Mouse (Mus musculus): Measurements from ENCODE around the gene Olfr1045. TPM values are rescaled to one million over a fixed set of nuclear protein-coding genes. Genes with fewer than 3 reads are reported as not detected.
"Not testable (repeated sequence)": the region's sequence is repeated elsewhere in the genome, so short reads cannot be mapped to it uniquely, and the experiment has no call there.

Gene Olfr1045
- polyA plus RNA-seq (2016; fragmentation: Nextera tagmentation; extraction: Ambion mirVana) = not detected in 2 replicates

- no peak for ATAC-seq
- H3K36me3 ChIP-seq = no peaks in the 10 kb centered on the region
Measured at GRCm38 (mm10) chr2:86202909-86203308, at the start of gene Olfr1045. TSS of gene Olfr1045 (minus strand) at chr2:86203009.

GRCm38 (mm10) chr2:86240189-86240588 is 37.4 kb upstream of the Olfr1045 start, which contains the start of gene Olfr1048:
TSS of gene Olfr1048 (minus strand) at chr2:86240289.
- no peak within 1 kb of the TSS for H3K9ac ChIP-seq
- H3K9me3 ChIP-seq (replicated peaks) = no peaks in the 10 kb centered on the region
- H3K27ac ChIP-seq = no peak within 1 kb of the TSS
- ATAC-seq = no peak
- no peaks in the 10 kb centered on the region for H3K36me3 ChIP-seq
- no peak within 1 kb of the TSS for H3K4me3 ChIP-seq
- no peaks in the 10 kb centered on the region for H3K27me3 ChIP-seq (replicated peaks)
- no peak within 1 kb of the TSS for H3K4me2 ChIP-seq
- H3K4me1 ChIP-seq = no peaks in the 10 kb centered on the region

More at GRCm38 (mm10) chr2:86202909-86203308, at the start of gene Olfr1045:
- Histone ChIP-seq H3K4me1 (no peaks in the 10 kb centered on the region), H3K9me3 (replicated peaks) (no peaks in the 10 kb centered on the region), H3K27ac (no peak within 1 kb of the TSS), H3K4me2 (no peak within 1 kb of the TSS), H3K9ac (no peak within 1 kb of the TSS), H3K27me3 (replicated peaks) (no peaks in the 10 kb centered on the region), H3K4me3 (no peak within 1 kb of the TSS)

GRCm38 (mm10) chr2:86231301-86231700 is 28.5 kb upstream of the Olfr1045 start, which contains the start of gene Olfr1047:
TSS of gene Olfr1047 (minus strand) at chr2:86231401.
- Histone ChIP-seq H3K4me1 (no peaks in the 10 kb centered on the region), H3K27me3 (replicated peaks) (no peaks in the 10 kb centered on the region), H3K27ac (no peak within 1 kb of the TSS), H3K4me3 (no peak within 1 kb of the TSS), H3K9me3 (replicated peaks) (no peaks in the 10 kb centered on the region), H3K36me3 (no peaks in the 10 kb centered on the region), H3K4me2 (no peak within 1 kb of the TSS), H3K9ac (no peak within 1 kb of the TSS)
- 69% methylated on average over 1 of the region's 1 CpGs for WGBS (ENCODE audit: insufficient replicate concordance)
- no peak for ATAC-seq

- Histone ChIP-seq H3K36me3 (no peaks in the 10 kb centered on the region), H3K27me3 (replicated peaks) (no peaks in the 10 kb centered on the region), H3K27ac (no peak within 1 kb of the TSS), H3K9me3 (replicated peaks) (no peaks in the 10 kb centered on the region), H3K9ac (no peak within 1 kb of the TSS), H3K4me2 (no peak within 1 kb of the TSS), H3K4me3 (no peak within 1 kb of the TSS), H3K4me1 (no peaks in the 10 kb centered on the region)
- ATAC-seq = no peak
- 38% methylated on average over 2 of the region's 2 CpGs for WGBS (ENCODE audit: insufficient replicate concordance)
Measured at GRCm38 (mm10) chr2:86219214-86219613, 16.4 kb upstream of the Olfr1045 start, which contains the start of gene Olfr1046. TSS of gene Olfr1046 (minus strand) at chr2:86219314.

GRCm38 (mm10) chr2:86195863-86196262 is 6.9 kb downstream of the Olfr1045 start:
- Histone ChIP-seq H3K27ac (no peak overlapping the region), H3K27me3 (replicated peaks) (no peaks in the 10 kb centered on the region), H3K9ac (no peak overlapping the region), H3K4me2 (no peak overlapping the region), H3K36me3 (no peaks in the 10 kb centered on the region), H3K4me3 (no peak overlapping the region), H3K4me1 (no peaks in the 10 kb centered on the region), H3K9me3 (replicated peaks) (no peaks in the 10 kb centered on the region; the same call in 1 of the 2 replicates)
- ATAC-seq = no peak
- 38% methylated on average over 1 of the region's 1 CpGs for WGBS (ENCODE audit: insufficient replicate concordance)

- H3K27ac ChIP-seq = no peak within 1 kb of the TSS
- no peaks in the 10 kb centered on the region for H3K4me1 ChIP-seq
- H3K9me3 ChIP-seq (replicated peaks) = no peaks in the 10 kb centered on the region
- no peaks in the 10 kb centered on the region for H3K36me3 ChIP-seq
- H3K9ac ChIP-seq = no peak within 1 kb of the TSS
- no peak for ATAC-seq
- no peaks in the 10 kb centered on the region for H3K27me3 ChIP-seq (replicated peaks)
- H3K4me2 ChIP-seq = no peak within 1 kb of the TSS
- H3K4me3 ChIP-seq = no peak within 1 kb of the TSS
Measured at GRCm38 (mm10) chr2:86185583-86185982, 17.2 kb downstream of the Olfr1045 start, which contains the start of gene Olfr52. TSS of gene Olfr52 (minus strand) at chr2:86185683.

GRCm38 (mm10) chr2:86179950-86180349 is 22.9 kb downstream of the Olfr1045 start:
- 62% methylated on average over 3 of the region's 3 CpGs for WGBS (ENCODE audit: insufficient replicate concordance)
- Histone ChIP-seq H3K27me3 (replicated peaks) (no peaks in the 10 kb centered on the region), H3K4me3 (no peak overlapping the region), H3K4me1 (no peaks in the 10 kb centered on the region), H3K9me3 (replicated peaks) (no peaks in the 10 kb centered on the region), H3K9ac (no peak overlapping the region), H3K36me3 (no peaks in the 10 kb centered on the region), H3K27ac (no peak overlapping the region), H3K4me2 (no peak overlapping the region)
- no peak for ATAC-seq

- Histone ChIP-seq H3K27ac (no peak within 1 kb of the TSS), H3K4me1 (no peaks in the 10 kb centered on the region), H3K27me3 (replicated peaks) (no peaks in the 10 kb centered on the region), H3K4me3 (no peak within 1 kb of the TSS), H3K9ac (no peak within 1 kb of the TSS), H3K36me3 (no peaks in the 10 kb centered on the region), H3K4me2 (no peak within 1 kb of the TSS), H3K9me3 (replicated peaks) (no peaks in the 10 kb centered on the region)
- no peak for ATAC-seq
Measured at GRCm38 (mm10) chr2:86177720-86178119, 25.1 kb downstream of the Olfr1045 start, which contains the start of gene Olfr1044. TSS of gene Olfr1044 (minus strand) at chr2:86177820.

GRCm38 (mm10) chr2:86175422-86175821 is 27.4 kb downstream of the Olfr1045 start:
- not testable (repeated sequence) for ATAC-seq
- 23% methylated on average over 7 of the region's 7 CpGs for WGBS (ENCODE audit: insufficient replicate concordance)

GRCm38 (mm10) chr2:86167422-86167821 is 35.4 kb downstream of the Olfr1045 start, which contains the start of gene Olfr1043:
TSS of gene Olfr1043 (minus strand) at chr2:86167522.
- 78% methylated on average over 2 of the region's 2 CpGs for WGBS (ENCODE audit: insufficient replicate concordance)
- H3K4me1 ChIP-seq = no peaks in the 10 kb centered on the region
- no peaks in the 10 kb centered on the region for H3K9me3 ChIP-seq (replicated peaks)
- H3K9ac ChIP-seq = no peak within 1 kb of the TSS
- no peaks in the 10 kb centered on the region for H3K36me3 ChIP-seq
- H3K27me3 ChIP-seq (replicated peaks) = no peaks in the 10 kb centered on the region
- ATAC-seq = no peak
- no peak within 1 kb of the TSS for H3K27ac ChIP-seq
- H3K4me3 ChIP-seq = no peak within 1 kb of the TSS
- no peak within 1 kb of the TSS for H3K4me2 ChIP-seq

More at GRCm38 (mm10) chr2:86175422-86175821, 27.4 kb downstream of the Olfr1045 start:
- not testable (repeated sequence) for H3K27ac ChIP-seq; H3K4me1 ChIP-seq; H3K4me2 ChIP-seq; H3K9me3 ChIP-seq (replicated peaks); H3K9ac ChIP-seq; H3K4me3 ChIP-seq; H3K27me3 ChIP-seq (replicated peaks); H3K36me3 ChIP-seq

GRCm38 (mm10) chr2:86161738-86162137 is 41.1 kb downstream of the Olfr1045 start, which contains the start of gene Olfr1042:
TSS of gene Olfr1042 (minus strand) at chr2:86161838.
- H3K4me2 ChIP-seq = no peak within 1 kb of the TSS
- no peaks in the 10 kb centered on the region for H3K4me1 ChIP-seq
- H3K4me3 ChIP-seq = no peak within 1 kb of the TSS
- no peaks in the 10 kb centered on the region for H3K27me3 ChIP-seq (replicated peaks)
- no peak for ATAC-seq
- H3K36me3 ChIP-seq = no peaks in the 10 kb centered on the region
- no peak within 1 kb of the TSS for H3K27ac ChIP-seq
- no peaks in the 10 kb centered on the region for H3K9me3 ChIP-seq (replicated peaks)
- no peak within 1 kb of the TSS for H3K9ac ChIP-seq
- 61% methylated on average over 2 of the region's 2 CpGs for WGBS (ENCODE audit: insufficient replicate concordance)

- no peak for ATAC-seq
- Histone ChIP-seq H3K4me3 (no peak within 1 kb of the TSS), H3K4me1 (no peaks in the 10 kb centered on the region), H3K9me3 (replicated peaks) (no peaks in the 10 kb centered on the region), H3K4me2 (no peak within 1 kb of the TSS), H3K27me3 (replicated peaks) (no peaks in the 10 kb centered on the region), H3K9ac (no peak within 1 kb of the TSS), H3K36me3 (no peaks in the 10 kb centered on the region), H3K27ac (no peak within 1 kb of the TSS)
- 68% methylated on average over 1 of the region's 1 CpGs for WGBS (ENCODE audit: insufficient replicate concordance)
Measured at GRCm38 (mm10) chr2:86146632-86147031, 56.2 kb downstream of the Olfr1045 start, which contains the start of gene Olfr1040. TSS of gene Olfr1040 (minus strand) at chr2:86146732.
